Mouse (Mus musculus) spleen, postnatal 36 days (tissue): ENCODE measurements around the gene Nploc4.
"Not testable (repeated sequence)": the region's sequence is repeated elsewhere in the genome, so short reads cannot be mapped to it uniquely, and the experiment has no call there.

Experiments
- DNase-seq, 2 experiments: peaks; one replicate each; pipeline ENCODE4 v3.0.0; 2022; ENCODE audit warnings: low spot score in 2 of 2, mixed read lengths in 1 of 2

Nploc4 gene

GRCm38 (mm10) chr11:120442765-120443280 is 5.3 kb upstream of the Nploc4 start:
- no peak for DNase-seq

DNA sequence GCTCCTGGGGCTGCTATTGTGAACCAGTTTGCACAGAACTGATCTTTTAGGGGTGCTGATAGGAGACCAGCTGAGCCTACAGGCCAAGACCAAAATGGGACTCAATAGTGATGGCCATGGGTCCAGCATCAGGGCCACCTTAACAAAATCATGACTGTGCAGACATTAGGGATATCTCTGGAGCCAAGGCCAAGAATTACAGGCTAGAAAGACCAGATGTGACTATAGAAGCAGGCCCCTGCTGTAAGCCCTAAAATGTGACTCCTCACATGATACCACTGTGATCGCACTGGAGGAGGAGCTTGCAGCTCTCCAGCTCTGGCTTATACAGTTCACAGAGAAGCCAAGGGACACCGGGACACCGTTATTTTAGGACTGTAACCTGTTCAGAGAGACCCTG is 4.8 kb upstream of the Nploc4 start, which contains the start of gene Tspan10:
Tspan10 (plus strand) TSS at position 301 of the 400 bp plus-strand sequence.
- DNase-seq = no peak

GRCm38 (mm10) chr11:120437857-120438385 is 413 bp upstream of the Nploc4 start:
- DNase-seq = no peak

DNA sequence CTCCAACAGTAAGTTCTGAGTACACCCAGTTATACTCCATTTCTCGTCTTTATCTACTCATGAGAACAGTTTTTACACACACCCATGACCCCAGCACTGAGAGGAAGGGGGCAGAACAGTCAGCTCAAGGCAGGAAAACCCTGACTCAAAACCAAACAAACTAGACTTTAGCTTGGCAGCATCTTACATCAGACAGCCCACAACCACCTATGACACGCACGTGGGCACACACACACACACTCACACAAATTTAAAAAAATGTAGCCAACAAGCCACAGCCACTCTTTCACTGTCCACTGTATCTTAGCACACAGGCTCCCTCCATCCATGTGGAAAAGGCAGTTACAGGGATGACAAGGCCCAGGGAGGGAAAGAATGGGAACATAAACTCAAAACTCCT is 10.8 kb downstream of the Nploc4 start:
- no peak for DNase-seq

DNA sequence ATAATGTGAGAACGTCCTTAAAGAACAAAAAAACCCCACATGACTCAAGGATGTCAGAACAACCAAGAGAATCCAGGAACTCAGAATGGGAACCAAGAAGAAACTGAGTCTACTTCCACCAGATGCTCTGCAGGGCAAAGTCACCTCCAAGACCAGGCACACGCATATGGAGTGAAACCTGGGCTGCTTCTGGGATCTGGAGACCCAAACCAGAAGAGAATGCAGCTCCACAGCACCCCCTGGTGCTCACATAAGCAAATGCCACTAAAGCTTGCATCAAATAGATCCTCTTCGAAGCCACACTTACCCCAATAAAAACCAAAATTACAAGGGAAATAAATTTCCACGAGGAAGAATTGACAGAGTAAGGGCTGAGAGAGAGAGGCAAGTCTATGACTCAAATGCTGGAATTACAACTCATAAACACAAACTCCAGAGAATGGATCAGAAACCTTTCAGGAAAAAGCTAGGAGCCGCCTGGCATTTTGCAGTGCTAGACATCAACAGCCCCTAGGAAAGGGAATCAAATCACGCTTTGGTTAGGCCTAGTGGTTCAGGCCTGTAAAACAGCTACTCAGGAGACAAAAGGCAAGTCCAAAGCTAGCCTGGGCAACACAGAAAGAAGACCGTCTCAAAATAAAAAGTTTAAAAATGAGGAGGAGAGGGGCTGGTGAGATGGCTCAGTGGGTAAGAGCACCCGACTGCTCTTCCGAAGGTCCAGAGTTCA is 13.8 kb downstream of the Nploc4 start:
- DNase-seq = peak; percentile 20 to 32

GRCm38 (mm10) chr11:120422651-120423568 is 14.6 kb downstream of the Nploc4 start:
- DNase-seq = no peak

- no peak for DNase-seq
These were observed 18.9 kb downstream of the Nploc4 start for GRCm38 (mm10) chr11:120418592-120418991.

- no peak for DNase-seq
These were observed 19.7 kb downstream of the Nploc4 start for GRCm38 (mm10) chr11:120417852-120418251.

DNA sequence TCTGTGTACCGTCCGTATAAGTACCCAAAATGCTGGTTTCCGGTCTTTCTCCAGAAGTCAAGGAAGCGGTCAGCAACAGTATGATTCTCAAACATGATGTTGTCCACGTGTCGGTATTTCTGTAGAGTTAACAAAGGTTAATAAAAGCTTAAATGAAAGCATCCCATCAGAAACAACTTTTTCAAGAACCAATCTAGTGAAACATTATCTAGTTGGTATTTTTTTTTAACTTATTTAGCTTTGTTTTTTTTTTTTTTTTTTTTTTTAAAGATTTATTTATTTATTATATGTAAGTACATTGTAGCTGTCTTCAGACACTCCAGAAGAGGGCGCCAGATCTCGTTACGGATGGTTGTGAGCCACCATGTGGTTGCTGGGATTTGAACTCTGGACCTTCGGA is 23.9 kb downstream of the Nploc4 start:
- DNase-seq = not testable (repeated sequence)

- no peak for DNase-seq
These were observed 31.1 kb downstream of the Nploc4 start for GRCm38 (mm10) chr11:120406445-120406844.

DNA sequence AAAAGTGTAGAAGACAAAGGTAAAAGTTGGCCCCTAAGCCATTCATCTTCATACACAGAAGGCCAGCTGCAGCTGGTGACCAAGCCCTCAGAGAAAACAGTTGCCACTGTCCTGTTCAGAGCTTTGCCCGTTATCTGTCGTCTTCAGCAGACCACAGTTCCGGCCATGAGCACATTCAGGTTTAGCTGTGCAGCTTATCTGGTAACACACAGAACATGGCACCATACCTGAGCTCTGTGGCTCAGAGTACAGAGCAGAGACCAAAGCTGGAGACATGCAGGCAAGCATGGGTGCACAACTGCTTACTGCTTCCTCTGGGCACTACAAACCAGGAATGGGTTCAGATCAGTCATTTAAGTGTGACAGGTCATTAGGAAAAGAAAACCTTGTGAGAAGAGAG is 31.6 kb downstream of the Nploc4 start:
- peak; percentile 13 to 15 for DNase-seq

- DNase-seq = no peak
These were observed 32.7 kb downstream of the Nploc4 start for GRCm38 (mm10) chr11:120404814-120405213.

DNA sequence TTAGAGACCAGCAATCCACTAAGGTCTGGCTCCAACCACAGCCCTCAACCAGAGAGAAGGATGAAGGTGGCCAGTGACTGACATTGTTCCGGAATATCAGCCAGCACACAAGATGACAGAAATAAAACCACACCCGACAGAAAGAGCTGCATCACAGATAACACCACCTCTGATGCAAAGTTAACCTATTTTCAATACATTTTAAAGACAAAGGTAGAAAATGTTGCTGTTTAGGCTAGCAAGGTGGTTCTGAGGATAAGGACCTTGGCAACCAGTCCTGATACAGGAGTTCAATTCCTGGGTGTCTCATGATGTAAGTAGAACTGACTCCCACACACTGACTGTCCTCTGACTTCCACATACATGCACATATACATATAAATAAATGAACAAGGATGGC is 38.2 kb downstream of the Nploc4 start:
- DNase-seq = no peak

DNA sequence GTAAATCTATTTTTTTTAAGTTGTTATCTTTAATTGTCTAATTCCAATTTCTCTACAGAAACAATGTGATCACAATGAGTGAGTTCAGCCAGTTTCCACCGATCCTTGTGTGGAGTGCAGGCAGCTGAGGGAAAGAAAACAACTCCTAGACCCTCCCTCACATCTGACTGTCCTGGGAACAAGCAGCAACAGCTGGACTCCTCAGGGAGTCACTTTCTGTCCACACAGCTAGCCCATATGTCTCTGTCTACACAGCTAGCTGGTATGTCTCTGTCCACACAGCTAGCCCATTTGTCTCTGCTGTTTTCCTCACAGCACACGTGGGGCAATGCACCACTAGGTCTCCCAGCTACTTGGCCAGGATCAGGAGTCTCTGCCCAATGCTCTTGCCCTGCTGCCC is 39.9 kb downstream of the Nploc4 start:
- no peak for DNase-seq

- DNase-seq = no peak
These were observed 41.8 kb downstream of the Nploc4 start for GRCm38 (mm10) chr11:120395661-120396060.

- DNase-seq = no peak
These were observed 48.9 kb downstream of the Nploc4 start for GRCm38 (mm10) chr11:120388580-120388979.

GRCm38 (mm10) chr11:120387157-120387556 is 50.4 kb downstream of the Nploc4 start:
- no peak for DNase-seq

DNA sequence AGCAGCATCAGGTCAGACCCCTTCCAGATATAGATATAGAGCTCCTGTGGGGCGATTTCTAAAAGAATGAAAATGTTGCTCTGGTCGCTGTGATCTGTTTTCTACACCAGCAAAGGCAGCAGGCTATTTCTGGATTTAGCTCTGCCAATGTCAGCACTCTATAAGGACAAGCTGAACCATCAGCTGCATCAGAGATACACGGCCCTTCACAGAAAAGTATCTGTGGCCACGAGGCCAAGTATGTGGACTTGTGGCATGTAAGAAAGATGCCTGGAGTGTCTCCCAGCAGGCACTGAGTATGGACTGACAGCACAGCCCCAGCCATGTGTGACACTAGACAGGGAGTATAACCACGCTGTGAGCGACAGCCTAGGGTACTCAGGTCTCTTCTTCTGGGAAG is 50.9 kb downstream of the Nploc4 start:
- no peak for DNase-seq

DNA sequence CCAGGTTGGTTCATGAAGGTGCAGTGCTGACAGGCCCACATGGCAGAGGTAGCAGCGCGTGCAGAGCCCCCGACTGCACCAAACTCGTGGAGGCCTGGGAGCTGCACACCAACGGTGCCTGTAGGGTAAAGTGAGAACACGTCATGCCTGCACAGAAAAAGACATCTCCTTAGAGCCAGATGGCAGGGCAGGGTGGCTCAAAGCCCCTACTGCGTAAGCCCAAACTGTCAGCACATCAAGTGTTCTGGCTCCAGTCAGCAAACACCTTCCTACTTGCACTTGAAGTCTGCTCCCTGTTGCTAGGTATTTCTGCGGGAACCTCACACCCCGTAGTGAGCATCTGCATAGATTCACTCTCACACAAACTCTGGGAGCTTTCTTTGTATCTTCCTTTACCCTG is 55.0 kb downstream of the Nploc4 start:
- DNase-seq = no peak

GRCm38 (mm10) chr11:120381157-120381556 is 56.4 kb downstream of the Nploc4 start:
- DNase-seq = no peak

- no peak for DNase-seq
These were observed 57.2 kb downstream of the Nploc4 start for GRCm38 (mm10) chr11:120380271-120380670.
